Mouse (Mus musculus): ENCODE measurements at regions not wholly inside any gene's neighbourhood (a gene's known extent, or its start where the extent isn't known, plus 50 kb on each side); places are given as distances from the start of the nearest gene placed in this dataset.

DNA sequence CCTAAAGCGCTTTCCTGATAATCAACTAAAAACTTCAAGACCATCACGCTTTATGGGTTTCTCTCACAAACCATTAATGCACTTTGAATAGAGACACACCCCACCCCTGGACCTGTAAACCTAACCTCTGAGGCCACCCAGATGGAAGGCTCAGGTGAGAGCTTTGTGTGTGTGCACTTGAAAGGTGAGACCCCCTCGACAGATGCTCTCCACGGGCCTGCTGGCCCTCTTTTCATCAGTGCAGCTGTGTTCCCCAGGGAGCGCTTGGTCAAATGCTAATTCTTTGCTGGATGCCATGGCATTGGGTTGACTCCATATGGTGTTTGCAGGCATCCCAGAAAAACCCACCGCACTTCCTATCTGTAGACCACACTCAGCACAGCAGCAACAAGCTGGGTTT, 792.8 kb upstream of the Car8 start:
- no peak for DNase-seq

DNA sequence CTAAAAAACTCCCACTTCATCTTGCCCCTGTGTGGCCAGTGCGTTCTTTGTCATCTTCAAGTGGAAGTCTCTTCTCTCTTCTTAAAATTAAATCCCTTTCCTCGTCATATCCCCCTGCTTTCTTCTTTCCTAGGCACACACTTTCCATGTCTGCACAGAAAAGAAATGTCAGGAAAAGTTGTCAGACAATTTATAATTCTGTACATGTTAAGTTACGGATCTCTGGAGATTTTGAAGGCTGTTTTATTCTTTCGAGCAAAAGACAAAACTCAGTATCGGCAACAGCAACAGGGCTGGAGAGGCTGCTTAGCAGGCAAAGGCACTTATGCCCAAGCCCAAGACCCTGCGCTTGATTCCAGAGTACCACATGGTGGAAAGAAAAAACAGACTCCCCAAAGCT, 790.1 kb upstream of the Car8 start:
- no peak for DNase-seq

- DNase-seq, result peak; percentile 49
Observed at GRCm38 (mm10) chr4:9028475-9028874, 789.6 kb upstream of the Car8 start.

DNA sequence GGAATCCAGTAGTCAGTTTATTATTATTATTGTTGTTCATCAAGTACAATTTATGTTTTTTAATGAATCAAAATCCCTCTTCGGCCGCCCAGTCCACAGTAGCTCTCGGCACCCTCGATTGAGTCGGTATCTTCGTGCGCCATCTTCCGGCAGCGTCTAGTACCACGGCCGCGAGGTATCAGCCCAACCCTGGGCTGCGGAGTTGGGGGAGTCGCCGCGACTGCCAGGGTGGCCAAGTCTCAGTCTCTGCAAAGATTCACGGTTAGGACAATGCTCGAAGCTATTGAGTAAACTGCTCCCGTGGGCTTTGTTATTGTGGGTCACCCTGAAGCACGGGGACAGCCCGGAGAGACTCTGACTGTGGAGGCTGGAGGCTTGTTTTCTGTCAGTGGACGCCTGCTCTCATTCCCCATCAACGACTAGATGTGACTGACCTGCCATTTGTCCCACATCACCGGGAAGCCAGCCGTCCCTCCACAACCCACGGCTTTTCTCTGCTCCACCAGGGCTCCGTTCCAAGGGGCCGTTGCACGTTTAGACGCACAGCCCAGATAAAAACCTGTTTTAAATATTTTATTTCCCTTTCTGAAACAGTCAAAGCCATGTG, 789.1 kb upstream of the Car8 start:
- peak; percentile 93 for DNase-seq

DNA sequence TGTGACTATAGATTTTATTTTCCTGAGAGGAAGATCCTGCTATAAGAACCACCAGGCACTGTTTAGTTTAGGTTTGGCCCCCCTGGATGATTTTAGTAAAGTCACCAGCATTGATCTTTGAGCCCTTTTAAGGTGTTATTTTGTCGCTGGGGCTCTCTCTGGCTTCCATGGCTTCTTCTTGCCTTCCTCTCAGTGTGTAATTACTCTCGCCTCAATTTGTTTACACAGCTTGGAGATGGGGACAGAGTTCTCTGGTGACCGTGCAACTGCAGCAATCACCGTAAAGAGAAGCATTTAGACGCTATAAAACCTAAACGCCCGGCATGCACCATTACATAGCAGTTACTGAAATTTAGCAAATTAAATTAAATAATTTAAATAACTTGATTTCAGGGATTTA, 788.5 kb upstream of the Car8 start:
- no peak for DNase-seq

DNA sequence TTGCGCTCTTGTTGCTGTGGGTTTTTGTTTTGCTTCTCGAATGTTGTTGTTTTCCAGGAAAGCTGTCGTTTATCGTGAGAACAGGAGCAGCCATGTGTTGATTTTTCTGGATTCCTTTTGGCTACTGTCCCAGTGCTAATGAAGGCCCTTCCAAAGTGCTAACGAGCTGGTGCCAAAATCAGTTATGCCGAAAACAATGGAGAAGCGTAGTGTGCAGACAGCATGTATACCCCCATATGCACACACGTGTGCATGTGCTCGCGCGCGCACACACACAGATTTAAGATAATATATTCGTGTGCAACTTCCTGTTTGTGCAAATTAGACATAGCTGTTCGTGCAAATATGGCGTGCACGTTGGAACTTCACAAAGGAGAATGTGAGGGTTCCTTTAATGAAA, 788.0 kb upstream of the Car8 start:
- DNase-seq, result no peak

GRCm38 (mm10) chr4:9025821-9026470, 787.1 kb upstream of the Car8 start:
- peak; percentile 48 for DNase-seq

- DNase-seq, result no peak
Observed at GRCm38 (mm10) chr4:9024216-9024925, 785.5 kb upstream of the Car8 start.

GRCm38 (mm10) chr4:9019241-9020110, 780.6 kb upstream of the Car8 start:
- DNase-seq, result no peak

GRCm38 (mm10) chr4:9018236-9018635, 779.4 kb upstream of the Car8 start:
- no peak for DNase-seq

DNA sequence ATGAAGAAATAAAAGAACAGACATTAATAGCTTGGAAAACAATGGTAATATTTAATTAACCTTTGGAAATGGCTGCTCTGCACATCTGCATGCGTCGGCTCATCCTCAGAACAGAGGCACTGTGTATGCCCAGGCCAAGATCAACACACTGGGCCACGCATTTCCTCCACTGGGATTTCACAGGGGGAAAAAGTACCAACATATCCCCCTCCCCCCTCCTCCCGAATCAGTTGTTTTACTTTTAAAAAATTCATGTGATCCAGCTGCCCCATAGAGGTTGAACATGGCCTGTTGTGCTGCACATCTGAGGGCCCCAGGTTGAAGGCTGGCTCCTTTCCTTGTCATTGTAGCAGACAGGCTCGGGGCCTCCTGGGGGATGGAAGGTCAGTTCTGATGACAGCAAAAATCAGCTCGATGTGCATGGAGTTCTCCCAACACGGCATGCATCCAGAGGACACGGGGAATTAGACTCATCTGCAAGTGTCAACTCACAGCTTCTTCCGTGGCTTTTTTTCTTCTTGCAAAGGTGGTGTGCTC, 777.7 kb upstream of the Car8 start:
- no peak for DNase-seq

DNA sequence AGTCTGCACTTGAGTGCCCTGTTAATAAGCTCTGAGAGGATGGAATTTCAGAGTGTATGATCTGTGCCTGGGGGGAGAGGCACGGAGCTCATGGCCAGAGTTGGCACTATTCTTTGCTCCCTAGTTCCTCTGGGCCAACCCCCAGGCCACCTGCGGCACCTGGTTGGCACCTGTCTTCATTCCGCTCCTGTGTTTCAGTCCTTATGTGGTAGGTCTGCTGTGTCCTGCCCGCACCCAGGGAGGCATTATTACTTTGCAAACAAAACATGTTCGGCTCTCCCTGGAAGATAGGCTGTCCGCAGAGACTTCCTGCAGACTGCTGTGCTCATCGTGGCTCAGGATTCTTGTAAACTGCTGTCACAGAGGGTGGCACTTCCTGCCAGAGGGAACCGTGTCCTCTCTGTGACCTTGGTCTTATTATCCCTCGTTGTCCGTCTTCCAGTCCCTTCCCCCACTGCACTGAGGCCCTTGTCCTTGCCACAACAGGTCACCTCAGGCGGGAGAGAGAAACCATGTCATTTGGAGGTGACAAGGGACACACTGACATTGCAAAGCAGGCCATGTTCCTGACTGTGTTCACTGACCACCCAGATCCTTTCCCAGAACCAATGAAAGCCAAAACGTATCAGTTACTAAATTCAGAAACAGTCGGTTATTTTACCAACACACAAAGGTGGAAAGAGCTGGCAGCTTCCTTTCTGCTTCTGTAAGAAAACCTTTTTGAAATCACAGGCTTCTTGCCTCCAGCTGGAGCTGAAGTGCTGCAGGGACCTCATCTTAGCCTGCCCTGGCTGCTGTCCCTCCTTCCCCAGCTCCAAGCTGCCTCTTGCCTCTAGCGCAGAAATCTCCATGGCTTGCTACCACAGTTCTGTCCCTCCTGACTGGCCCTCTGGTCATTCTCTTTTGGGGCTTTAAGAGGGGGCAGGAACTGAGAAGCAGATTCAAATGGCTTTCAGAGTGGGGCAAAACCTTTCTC, 777.0 kb upstream of the Car8 start:
- DNase-seq, result peak; percentile 50

DNA sequence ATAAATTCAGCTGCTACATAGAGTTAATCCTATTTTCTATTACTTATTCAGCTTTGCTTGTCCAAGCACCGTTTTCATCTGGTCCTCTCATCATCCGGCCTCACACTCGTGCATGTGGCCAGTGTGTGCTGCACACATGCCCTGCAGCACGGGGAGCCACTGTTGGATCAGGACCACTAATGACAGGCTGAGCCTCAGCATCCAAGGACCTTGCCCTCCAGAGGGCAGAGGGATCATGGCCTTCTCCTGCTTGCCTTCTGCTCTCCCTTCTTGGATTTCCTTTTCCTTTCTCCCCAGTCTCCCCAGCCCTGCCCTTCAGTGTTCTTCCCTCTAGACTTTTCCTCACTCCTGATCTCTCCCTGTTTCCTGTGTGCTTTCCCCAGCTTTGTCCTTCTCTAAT, 776.1 kb upstream of the Car8 start:
- no peak for DNase-seq

- DNase-seq, result no peak
Observed at GRCm38 (mm10) chr4:9012787-9013186, 773.9 kb upstream of the Car8 start.

GRCm38 (mm10) chr4:9011952-9012351, 773.1 kb upstream of the Car8 start:
- DNase-seq, result no peak

DNA sequence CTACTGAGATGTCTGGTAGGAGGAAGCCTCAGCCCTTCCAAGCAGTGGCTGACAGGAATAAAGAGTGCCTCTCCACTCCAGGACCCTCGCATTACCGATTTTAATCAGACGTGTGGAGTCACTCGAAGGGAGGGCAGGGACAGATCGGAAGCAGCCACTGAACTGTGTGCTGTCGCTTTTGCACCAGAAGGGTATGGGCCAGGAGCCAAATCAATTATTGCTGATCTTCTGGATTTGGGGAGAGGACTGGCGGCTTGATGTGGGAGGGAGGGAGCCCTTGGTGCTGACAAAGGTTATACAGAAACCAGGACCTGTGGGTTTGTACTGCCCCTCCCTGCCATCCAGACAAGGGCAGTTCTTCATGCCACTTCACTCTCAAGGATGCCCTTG, 772.3 kb upstream of the Car8 start:
- DNase-seq, result no peak

DNA sequence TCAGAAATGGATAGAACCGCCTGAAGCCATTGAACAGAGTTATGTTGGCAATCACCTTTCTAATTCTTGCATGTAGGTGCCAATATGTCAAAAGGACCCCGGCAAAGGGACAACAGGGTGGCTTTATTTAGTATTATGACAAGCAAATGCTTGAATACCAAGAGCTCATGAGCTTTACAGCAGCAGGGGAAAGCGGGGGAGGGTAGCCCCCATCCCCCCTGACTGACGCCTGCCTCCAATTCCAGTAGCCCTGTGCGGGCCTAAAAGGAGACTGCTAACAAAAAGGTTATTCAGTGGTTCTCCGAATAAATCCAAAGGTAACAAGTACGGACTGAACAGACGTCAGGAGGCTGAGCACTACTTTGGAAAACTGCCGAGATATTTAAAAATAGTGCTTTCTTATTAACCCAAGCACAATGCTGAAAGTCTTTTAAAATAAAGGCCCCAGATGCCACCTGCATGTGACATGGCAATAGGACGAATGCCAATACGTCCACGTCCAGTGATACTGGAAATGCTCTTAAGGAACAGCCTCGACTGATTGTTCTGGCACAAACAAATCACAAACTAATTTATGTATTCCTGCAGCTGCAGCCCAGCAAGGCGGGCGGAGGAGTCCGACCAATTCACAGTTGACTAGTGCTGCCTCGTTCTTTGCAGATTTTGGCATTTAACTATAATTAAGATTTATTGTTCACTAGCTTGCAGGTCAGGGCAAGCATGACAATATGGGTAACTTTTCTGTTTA, 771.7 kb upstream of the Car8 start:
- DNase-seq, result no peak

DNA sequence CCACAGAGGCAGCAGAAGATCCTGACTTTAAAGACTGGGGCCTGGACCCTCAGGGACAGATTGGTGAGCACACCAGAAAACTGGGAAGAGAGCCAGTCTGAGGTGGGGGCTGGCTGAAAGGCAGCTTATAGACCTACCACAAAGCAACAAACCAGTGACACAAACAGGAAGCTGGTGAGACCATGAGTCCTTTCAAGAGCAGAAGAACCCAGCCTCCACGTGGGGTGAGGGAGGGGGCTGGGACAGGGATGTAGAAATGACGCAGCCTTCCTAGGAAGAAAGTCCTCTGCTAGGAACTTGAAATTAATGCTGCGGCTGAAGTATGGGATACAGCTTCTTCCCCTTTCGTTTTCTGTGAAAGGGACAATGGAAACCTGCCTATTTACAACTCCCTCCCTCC, 770.8 kb upstream of the Car8 start:
- DNase-seq, result no peak

GRCm38 (mm10) chr4:9005938-9006626, 767.2 kb upstream of the Car8 start:
- no peak for DNase-seq

- no peak for DNase-seq
Observed at GRCm38 (mm10) chr4:9003891-9004290, 765.0 kb upstream of the Car8 start.
